In the genomic region with DNA sequence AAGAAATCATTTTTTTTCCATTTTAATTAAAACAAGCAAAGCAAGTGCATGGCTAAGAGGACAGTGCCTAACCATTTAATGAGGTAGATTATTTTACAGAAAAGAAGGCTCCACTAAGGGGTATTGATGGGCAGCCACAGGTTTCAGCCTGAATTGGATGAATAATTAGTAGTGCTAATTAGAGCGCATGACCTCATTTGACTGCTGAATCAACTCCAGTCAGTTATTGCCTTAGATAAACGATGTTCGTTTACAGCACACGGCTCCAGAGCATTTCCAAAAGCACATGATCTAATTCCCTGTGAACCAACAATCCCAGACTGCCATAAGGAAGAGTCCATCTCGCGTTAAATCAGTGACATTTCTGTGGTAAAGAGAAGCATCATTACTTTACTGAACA, we compare ENCODE assay signal across 9 mouse cellular contexts. TPM values are rescaled to one million over a fixed set of nuclear protein-coding genes. Genes with fewer than 3 reads are reported as not detected.
DNase-seq lines count a peak whose midpoint lies in the region; ATAC-seq lines count a peak whose summit lies in the region.
"Had no signal": no experiment of that assay in that cellular context is flagged by ENCODE, and none has a peak within 500 bp of the region (broad histone marks: within the 10 kb centered on the region; RNA-seq: fewer than 3 reads in every experiment).

No protein-coding gene starts in this region.

- H3K9me3 ChIP-seq in heart, embryonic 14.5 days (ENCODE audit: control insufficient read depth, low read length): no peaks in the 10 kb centered on the region
- no peaks in the 10 kb centered on the region for H3K9me3 ChIP-seq in hindbrain, embryonic 12.5 days (replicated peaks)
- no peaks in the 10 kb centered on the region for H3K9me3 ChIP-seq in midbrain, embryonic 11.5 days (ENCODE audit: control insufficient read depth, low read length)

- no peak for DNase-seq in heart, adult 9 months (ENCODE audit: low spot score in 2 of 2)
- peak; percentile 49 for DNase-seq in Muller cell, postnatal 12 days (ENCODE audit: inconsistent ontology term)
- DNase-seq in midbrain, embryonic 11.5 days (ENCODE audit: low spot score, missing footprints): no peak
- no peak for DNase-seq in natural killer cell, adult 2 months (ENCODE audit: low spot score in 2 of 2)
- DNase-seq in left cerebral cortex, adult 18-20 months (ENCODE audit: low spot score in 2 of 2): no peak
- DNase-seq in left cerebral cortex, adult 11 months (ENCODE audit: low spot score): no peak
- DNase-seq: cerebellum, adult 11-12 months had no signal

- H3K4me3 ChIP-seq in heart, embryonic 14.5 days (ENCODE audit: control insufficient read depth in 1 of 2, insufficient read depth in 1 of 2, low read depth in 1 of 2, low read length in 2 of 2): peak overlapping the region; percentile 9 to 59; a peak in 3 of 4 replicates
- H3K4me3 ChIP-seq in hindbrain, embryonic 12.5 days: no peak overlapping the region; the same call in 1 of the 2 replicates
- no peak overlapping the region for H3K4me3 ChIP-seq in midbrain, embryonic 11.5 days (ENCODE audit: low read depth, low read length)

- no peak for ATAC-seq in heart, embryonic 14.5 days (ENCODE audit: insufficient number of reproducible peaks, insufficient read depth, low FRiP score, low read depth)
- ATAC-seq in hindbrain, embryonic 12.5 days (ENCODE audit: low FRiP score): peak; percentile 19; the same call in 1 of the 2 replicates
- ATAC-seq in midbrain, embryonic 11.5 days (ENCODE audit: low FRiP score): no peak

- WGBS in heart, embryonic 14.5 days: 58% methylated on average over 6 of the region's 6 CpGs
- WGBS in hindbrain, embryonic 12.5 days: 76% methylated on average over 6 of the region's 6 CpGs
- 86% methylated on average over 6 of the region's 6 CpGs for WGBS in midbrain, embryonic 11.5 days

- no peak overlapping the region for H3K27ac ChIP-seq in heart, embryonic 14.5 days (replicated peaks in 1 of 2; ENCODE audit: control insufficient read depth in 1 of 2, insufficient read depth in 1 of 2, low read depth in 2 of 2, low read length in 2 of 2)
- no peak overlapping the region for H3K27ac ChIP-seq in hindbrain, embryonic 12.5 days
- no peak overlapping the region for H3K27ac ChIP-seq in midbrain, embryonic 11.5 days (ENCODE audit: low read depth, low read length)

- H3K4me1 ChIP-seq in heart, embryonic 14.5 days (ENCODE audit: control insufficient read depth in 2 of 2, insufficient read depth in 2 of 2, low read length in 2 of 2): peaks cover 0 to 9% of the 10 kb centered on the region in 2 experiments; a peak in 1 of 4 replicates
- H3K4me1 ChIP-seq in hindbrain, embryonic 12.5 days: 0 out of 2 replicates have a peak, but pooled peaks cover 2% of the 10 kb centered on the region
- no peaks in the 10 kb centered on the region for H3K4me1 ChIP-seq in midbrain, embryonic 11.5 days (ENCODE audit: control insufficient read depth, insufficient read depth, low read length)

- H3K4me2 ChIP-seq in heart, embryonic 14.5 days (ENCODE audit: low read length): peak overlapping the region; percentile 71
- H3K4me2 ChIP-seq in hindbrain, embryonic 12.5 days (replicated peaks): peak overlapping the region; percentile 72
- H3K4me2 ChIP-seq in midbrain, embryonic 11.5 days: peak overlapping the region; percentile 72

- H3K9ac ChIP-seq in heart, embryonic 14.5 days (ENCODE audit: low read length): peak overlapping the region; percentile 76; the same call in 1 of the 2 replicates
- no peak overlapping the region for H3K9ac ChIP-seq in hindbrain, embryonic 12.5 days
- H3K9ac ChIP-seq in midbrain, embryonic 11.5 days (ENCODE audit: low read length): no peak overlapping the region

- peaks cover 13% of the 10 kb centered on the region for H3K36me3 ChIP-seq in heart, embryonic 14.5 days (ENCODE audit: control insufficient read depth, insufficient read depth, low read length)
- H3K36me3 ChIP-seq in hindbrain, embryonic 12.5 days: no peaks in the 10 kb centered on the region
- H3K36me3 ChIP-seq in midbrain, embryonic 11.5 days (ENCODE audit: control insufficient read depth, insufficient read depth, low read length): no peaks in the 10 kb centered on the region

- no peaks in the 10 kb centered on the region for H3K27me3 ChIP-seq in heart, embryonic 14.5 days (ENCODE audit: control insufficient read depth, insufficient read depth, low read length)
- no peaks in the 10 kb centered on the region for H3K27me3 ChIP-seq in hindbrain, embryonic 12.5 days
- no peaks in the 10 kb centered on the region for H3K27me3 ChIP-seq in midbrain, embryonic 11.5 days (ENCODE audit: control insufficient read depth, insufficient read depth, low read length)

RNA-seq across cellular contexts. Expression of a gene that starts 11.1 kb away (rescaled TPM):
- 12.4 and 16.2 TPM in 2 replicates for polyA plus RNA-seq in heart, embryonic 14.5 days (2014; fragmentation: Nextera tagmentation; extraction: Ambion mirVana)
- polyA plus RNA-seq in hindbrain, embryonic 12.5 days (2016; fragmentation: Nextera tagmentation; extraction: Ambion mirVana): 2.0 and 3.3 TPM in 2 replicates
- polyA plus RNA-seq in midbrain, embryonic 11.5 days (2014; fragmentation: Nextera tagmentation; extraction: Ambion mirVana): 2.0 and 3.4 TPM in 2 replicates
- 10 to 100 TPM; 11.5 to 18.6 TPM for total RNA-seq in left cerebral cortex, adult 18-20 months (2021)

RNA-seq across cellular contexts. Expression of a gene that starts 42.9 kb away (rescaled TPM):
- 46.9 and 60.9 TPM in 2 replicates for polyA plus RNA-seq in heart, embryonic 14.5 days (2014; fragmentation: Nextera tagmentation; extraction: Ambion mirVana)
- polyA plus RNA-seq in hindbrain, embryonic 12.5 days (2016; fragmentation: Nextera tagmentation; extraction: Ambion mirVana): 5.1 and 5.3 TPM in 2 replicates
- polyA plus RNA-seq in midbrain, embryonic 11.5 days (2014; fragmentation: Nextera tagmentation; extraction: Ambion mirVana): 0.73 and 0.77 TPM in 2 replicates
- total RNA-seq in left cerebral cortex, adult 18-20 months (2021): 1 to 10 TPM; 4.2 to 7.1 TPM

Comparison
In these comparisons a context has a peak if more than half of its experiments do, and no peak if none do; other contexts are left out.
1. H3K4me3 ChIP-seq: peak in heart, embryonic 14.5 days (2 of 2); none in hindbrain, embryonic 12.5 days (single experiment) and midbrain, embryonic 11.5 days (single experiment).
2. Peak in every context shown above with its lines, with median percentiles within 50 percentile points of each other: H3K4me2 ChIP-seq.